Mouse (Mus musculus) left cerebral cortex, adult 8-10 months (tissue): Measurements from ENCODE around the gene P4ha3. TPM values are rescaled to one million over a fixed set of nuclear protein-coding genes. Genes with fewer than 3 reads are reported as not detected.

Experiments used
- total RNA-seq, 4 experiments: library from RNA; stranded (reverse); gene quantifications; 2 replicates each; pipeline ENCODE4 v1.2.4; 2022

P4ha3 gene
- total RNA-seq, 4 experiments from 2014 or later, result 4.4 to 8.6 (median 6.8) TPM

Other genes with a start within 250 kb of the P4ha3 start
- 10 to 100 TPM; 33.3 to 37.1 (median 35.6) TPM for gene Pold3, start 164.0 kb upstream of the P4ha3 start, total RNA-seq
- gene Lipt2, start 126.2 kb upstream of the P4ha3 start, total RNA-seq, result 1 to 10 TPM; 3.7 to 6.4 (median 5.3) TPM
- gene Kcne3, start 109.0 kb upstream of the P4ha3 start, total RNA-seq, result under 1 TPM in 2 of 4 experiments, not detected in 2; 0.41 to 0.84 TPM
- gene Pgm2l1, start 58.1 kb upstream of the P4ha3 start, total RNA-seq, result 100 to 1,000 TPM; 218 to 244 (median 229) TPM
- gene C2cd3, start 86.7 kb downstream of the P4ha3 start, total RNA-seq, result 10 to 100 TPM; 19.9 to 27.9 (median 25.3) TPM
- gene Ppme1, start 86.8 kb downstream of the P4ha3 start, total RNA-seq, result 100 to 1,000 TPM; 187 to 234 (median 214) TPM
- gene Ucp3, start 187.5 kb downstream of the P4ha3 start, total RNA-seq, result 1 to 10 TPM; 2.8 to 5.7 (median 3.3) TPM
- gene Ucp2, start 207.8 kb downstream of the P4ha3 start, total RNA-seq, result 100 to 1,000 TPM in 1 of 4 experiments, 10 to 100 TPM in 3; 63.3 to 124 (median 79.8) TPM
- gene Dnajb13, start 229.4 kb downstream of the P4ha3 start, total RNA-seq, result 1 to 10 TPM in 1 of 4 experiments, under 1 TPM in 3; 0.48 to 1.1 (median 0.79) TPM